Mouse (Mus musculus): ENCODE results near the gene Hist1h2bb. TPM values are rescaled to one million over a fixed set of nuclear protein-coding genes. Genes with fewer than 3 reads are reported as not detected.
"Not testable (repeated sequence)": the region's sequence is repeated elsewhere in the genome, so short reads cannot be mapped to it uniquely, and the experiment has no call there.

The Hist1h2bb gene
- polyA plus RNA-seq (2016; fragmentation: Nextera tagmentation; extraction: Ambion mirVana), result 3.5 and 3.7 TPM in 2 replicates

DNA sequence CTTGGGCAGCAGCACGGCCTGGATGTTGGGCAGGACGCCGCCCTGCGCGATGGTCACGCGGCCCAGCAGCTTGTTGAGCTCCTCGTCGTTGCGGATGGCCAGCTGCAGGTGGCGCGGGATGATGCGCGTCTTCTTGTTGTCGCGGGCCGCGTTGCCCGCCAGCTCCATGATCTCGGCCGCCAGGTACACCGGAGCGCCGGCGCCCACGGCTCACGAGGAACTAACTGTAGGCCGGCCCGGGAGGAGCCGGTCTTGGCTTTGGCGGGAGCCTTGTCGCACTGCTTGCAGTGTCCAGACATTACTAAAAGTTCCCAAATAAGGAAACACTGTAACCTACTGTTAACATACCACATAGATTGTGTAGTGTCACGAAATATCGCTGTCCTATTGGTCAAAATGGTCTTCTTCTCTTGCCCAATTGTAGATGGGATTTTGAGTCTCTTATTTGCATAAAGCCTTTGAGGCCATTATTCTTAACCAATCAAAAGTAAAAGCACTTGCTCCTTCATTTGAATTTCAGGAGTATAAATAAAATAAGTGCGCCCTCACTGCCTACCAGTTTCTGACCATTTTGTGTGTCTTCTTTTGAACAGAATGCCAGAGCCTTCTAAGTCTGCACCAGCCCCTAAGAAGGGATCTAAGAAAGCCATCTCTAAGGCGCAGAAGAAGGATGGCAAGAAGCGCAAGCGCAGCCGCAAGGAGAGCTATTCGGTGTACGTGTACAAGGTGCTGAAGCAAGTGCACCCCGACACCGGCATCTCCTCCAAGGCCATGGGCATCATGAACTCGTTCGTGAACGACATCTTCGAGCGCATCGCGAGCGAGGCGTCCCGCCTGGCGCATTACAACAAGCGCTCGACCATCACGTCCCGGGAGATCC, at the start of gene Hist1h2bb:
Hist1h2bb (plus strand) TSS at position 534 of the 880 bp plus-strand sequence.
- H3K9me3 ChIP-seq (replicated peaks); H3K27me3 ChIP-seq (ENCODE audit: low read depth, poor library complexity, severe bottlenecking); H3K36me3 ChIP-seq: not testable (repeated sequence)
- peak within 1 kb of the TSS; percentile 59 for H3K4me3 ChIP-seq
- peak within 1 kb of the TSS; percentile 98 for H3K27ac ChIP-seq
- peak; percentile 83 for DNase-seq (ENCODE audit: low spot score)
- H3K4me1 ChIP-seq, result peaks cover 21% of the 10 kb centered on the region
- under 1% methylated on average over 46 of the region's 58 CpGs for WGBS

DNA sequence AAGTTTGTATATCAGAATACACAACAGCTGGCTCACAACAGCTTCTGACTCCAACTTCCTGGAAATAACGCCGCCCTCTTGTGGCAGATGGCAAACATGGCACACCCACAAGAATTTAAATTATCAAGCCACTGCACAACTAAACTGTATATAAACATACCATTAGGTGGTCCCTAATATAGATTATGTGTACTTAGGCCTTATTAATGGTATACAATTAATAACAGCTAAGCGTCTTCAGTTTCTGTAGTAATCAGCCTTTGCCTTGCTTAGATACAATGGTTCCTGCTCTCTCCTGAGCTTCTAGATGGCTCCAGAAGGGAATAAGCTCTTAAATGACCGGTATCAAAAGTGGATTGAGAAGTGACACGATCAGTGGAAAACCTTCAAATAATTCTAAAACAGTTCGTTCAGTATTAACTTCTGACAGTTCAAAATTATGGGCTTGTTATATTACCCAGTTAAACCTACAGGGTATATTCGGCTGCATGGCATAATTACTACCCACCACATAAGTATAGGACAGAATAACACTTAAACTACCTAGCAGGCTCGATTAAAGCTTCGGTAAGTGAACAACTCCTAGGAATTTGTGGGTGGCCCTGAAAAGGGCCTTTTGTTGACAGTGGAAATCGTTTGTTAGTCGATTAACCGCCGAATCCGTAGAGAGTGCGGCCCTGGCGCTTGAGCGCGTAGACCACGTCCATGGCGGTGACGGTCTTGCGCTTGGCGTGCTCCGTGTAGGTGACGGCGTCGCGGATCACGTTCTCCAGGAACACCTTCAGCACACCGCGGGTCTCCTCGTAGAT, 48.8 kb upstream of the Hist1h2bb start:
- Histone ChIP-seq H3K27ac (peak overlapping the region; percentile 88), H3K36me3 (no peaks in the 10 kb centered on the region), H3K27me3 (ENCODE audit: low read depth, poor library complexity, severe bottlenecking) (no peaks in the 10 kb centered on the region), H3K9me3 (replicated peaks) (no peaks in the 10 kb centered on the region), H3K4me1 (peaks cover 25% of the 10 kb centered on the region), H3K4me3 (peak overlapping the region; percentile 56)
- DNase-seq (ENCODE audit: low spot score), result peak; percentile 74
- WGBS, result under 1% methylated on average over 21 of the region's 32 CpGs

DNA sequence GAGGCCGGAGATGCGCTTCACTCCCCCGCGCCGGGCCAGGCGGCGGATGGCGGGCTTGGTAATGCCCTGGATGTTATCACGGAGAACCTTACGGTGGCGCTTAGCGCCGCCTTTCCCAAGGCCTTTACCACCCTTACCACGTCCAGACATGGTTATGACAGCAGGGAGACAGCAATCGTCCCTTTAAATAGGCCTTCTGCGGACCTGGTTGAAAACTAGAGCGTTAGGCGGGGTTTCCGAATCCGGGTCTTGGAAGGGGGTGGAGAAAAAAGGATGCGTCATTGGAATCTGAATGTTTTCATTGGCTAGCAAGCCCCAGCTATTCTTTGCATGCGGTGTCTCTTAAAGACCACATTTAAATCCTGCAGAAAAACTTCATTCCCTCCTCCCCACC, 48.2 kb upstream of the Hist1h2bb start, which contains the start of gene Hist1h4c:
Hist1h4c (minus strand) TSS at position 155 of the 394 bp plus-strand sequence.
- DNase-seq (ENCODE audit: low spot score), result peak; percentile 98
- WGBS, result under 1% methylated on average over 22 of the region's 22 CpGs
- Histone ChIP-seq H3K27ac (peak within 1 kb of the TSS; percentile 88), H3K27me3 (ENCODE audit: low read depth, poor library complexity, severe bottlenecking) (no peaks in the 10 kb centered on the region), H3K36me3 (no peaks in the 10 kb centered on the region), H3K4me3 (peak within 1 kb of the TSS; percentile 56), H3K4me1 (peaks cover 25% of the 10 kb centered on the region), H3K9me3 (replicated peaks) (no peaks in the 10 kb centered on the region)

DNA sequence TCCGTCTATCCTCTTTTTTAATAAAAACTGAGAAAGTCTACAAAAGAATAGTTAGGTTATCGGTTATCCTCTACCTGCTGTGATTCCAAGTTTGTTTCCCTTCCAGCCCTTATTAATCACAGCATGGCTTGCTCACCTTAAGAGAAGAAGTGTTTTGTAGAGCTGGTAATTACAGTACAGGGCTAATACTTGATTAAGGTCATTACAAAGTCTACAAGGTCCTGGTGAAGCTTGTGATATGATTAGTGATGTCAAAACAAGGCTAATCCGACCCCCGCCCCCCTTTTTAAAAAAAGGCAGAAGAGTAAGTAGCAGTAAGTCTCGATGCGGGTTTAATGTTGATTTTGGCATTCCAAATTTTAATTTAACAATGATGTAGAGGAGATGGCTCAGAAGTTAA, 47.5 kb upstream of the Hist1h2bb start:
- Histone ChIP-seq H3K9me3 (replicated peaks) (no peaks in the 10 kb centered on the region), H3K4me1 (peaks cover 25% of the 10 kb centered on the region), H3K27me3 (ENCODE audit: low read depth, poor library complexity, severe bottlenecking) (no peaks in the 10 kb centered on the region), H3K4me3 (peak overlapping the region; percentile 56), H3K36me3 (no peaks in the 10 kb centered on the region), H3K27ac (peak overlapping the region; percentile 88)
- no peak for DNase-seq (ENCODE audit: low spot score)
- WGBS, result 81% methylated on average over 6 of the region's 6 CpGs

DNA sequence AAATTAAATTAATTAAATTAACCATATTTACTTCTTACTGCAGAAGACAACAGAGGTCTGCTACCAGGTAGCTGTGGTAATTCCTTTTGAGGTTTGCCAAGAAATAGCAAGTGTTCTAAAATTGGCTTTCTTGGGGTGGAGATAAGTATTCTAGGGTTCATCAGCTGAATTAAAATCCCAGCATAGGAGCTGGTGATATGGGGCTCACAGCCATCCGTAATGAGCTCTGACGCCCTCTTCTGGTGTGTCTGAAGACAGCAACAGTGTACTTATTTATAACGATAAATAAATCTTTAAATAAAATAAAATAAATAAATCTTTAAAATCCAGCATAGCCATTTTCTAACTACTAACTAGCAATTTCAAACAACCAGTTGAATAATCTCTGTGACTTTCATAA, 46.8 kb upstream of the Hist1h2bb start:
- DNase-seq (ENCODE audit: low spot score), result no peak
- Histone ChIP-seq H3K4me3 (no peak overlapping the region), H3K9me3 (replicated peaks) (no peaks in the 10 kb centered on the region), H3K36me3 (no peaks in the 10 kb centered on the region), H3K27ac (no peak overlapping the region), H3K27me3 (ENCODE audit: low read depth, poor library complexity, severe bottlenecking) (no peaks in the 10 kb centered on the region), H3K4me1 (peaks cover 25% of the 10 kb centered on the region)
- 75% methylated on average over 3 of the region's 3 CpGs for WGBS

DNA sequence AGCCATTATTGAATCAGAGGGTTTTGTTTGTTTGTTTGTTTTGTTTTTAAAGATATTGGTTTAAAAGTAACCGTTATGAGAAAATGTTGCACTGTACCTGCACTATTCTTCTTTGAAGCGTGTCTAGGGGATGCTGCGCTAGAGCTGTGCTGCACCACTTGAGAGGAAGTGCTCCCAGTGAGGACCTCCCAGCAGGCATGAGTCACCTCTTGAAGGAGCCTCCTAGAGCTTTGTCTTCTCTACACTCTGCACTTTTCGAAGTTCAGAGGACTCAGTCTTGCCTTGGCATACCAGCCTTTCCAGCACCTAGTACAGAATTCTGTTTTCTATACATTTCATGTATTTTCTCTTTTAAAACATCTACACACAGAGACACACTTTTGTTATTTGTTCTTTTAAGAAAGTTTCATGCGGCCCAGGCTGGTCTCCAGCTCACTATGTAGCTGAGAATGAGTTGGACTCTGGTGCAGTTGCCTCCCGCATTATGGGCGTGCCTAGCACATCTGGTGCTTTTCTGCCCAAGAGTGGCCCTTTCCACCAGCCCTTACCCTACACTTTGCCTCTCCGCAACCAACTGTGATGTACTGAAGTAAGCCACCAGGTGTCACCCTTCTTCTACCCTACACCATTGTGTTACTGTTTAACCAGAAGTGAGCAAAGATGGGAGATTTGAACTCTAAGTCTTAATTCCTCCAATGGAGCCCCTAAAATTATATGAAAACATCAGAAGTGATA, 45.6 kb upstream of the Hist1h2bb start:
- no peaks in the 10 kb centered on the region for H3K27me3 ChIP-seq (ENCODE audit: low read depth, poor library complexity, severe bottlenecking)
- no peaks in the 10 kb centered on the region for H3K9me3 ChIP-seq (replicated peaks)
- H3K4me1 ChIP-seq, result peaks cover 19% of the 10 kb centered on the region
- H3K4me3 ChIP-seq, result no peak overlapping the region; the same call in 1 of the 2 replicates
- H3K36me3 ChIP-seq, result no peaks in the 10 kb centered on the region
- H3K27ac ChIP-seq, result peak overlapping the region; percentile 66
- WGBS, result 36% methylated on average over 8 of the region's 8 CpGs
- peak; percentile 69 for DNase-seq (ENCODE audit: low spot score)

DNA sequence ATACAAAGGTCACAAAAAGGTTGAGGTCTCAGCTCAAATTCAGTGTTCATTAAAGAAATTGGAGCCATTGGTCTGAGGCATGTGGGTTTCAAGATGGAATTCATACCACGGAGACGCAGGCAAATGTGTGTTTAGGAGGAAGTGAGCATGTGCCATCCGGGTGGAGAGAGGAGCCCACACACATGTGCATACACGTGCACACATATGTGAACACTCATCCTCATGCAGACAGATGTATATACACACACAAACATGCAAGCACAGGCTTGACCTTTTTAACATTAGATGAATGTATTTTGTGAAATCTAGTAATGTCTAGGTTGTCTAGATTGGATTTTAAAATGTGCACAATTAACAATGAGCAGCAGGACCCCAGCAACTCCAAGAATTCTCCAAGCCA, 44.3 kb upstream of the Hist1h2bb start:
- no peaks in the 10 kb centered on the region for H3K27me3 ChIP-seq (ENCODE audit: low read depth, poor library complexity, severe bottlenecking)
- H3K9me3 ChIP-seq (replicated peaks), result no peaks in the 10 kb centered on the region
- H3K4me1 ChIP-seq, result peaks cover 16% of the 10 kb centered on the region
- no peak overlapping the region for H3K27ac ChIP-seq
- no peak overlapping the region for H3K4me3 ChIP-seq
- WGBS, result 86% methylated on average over 4 of the region's 4 CpGs
- no peaks in the 10 kb centered on the region for H3K36me3 ChIP-seq
- DNase-seq (ENCODE audit: low spot score), result no peak

DNA sequence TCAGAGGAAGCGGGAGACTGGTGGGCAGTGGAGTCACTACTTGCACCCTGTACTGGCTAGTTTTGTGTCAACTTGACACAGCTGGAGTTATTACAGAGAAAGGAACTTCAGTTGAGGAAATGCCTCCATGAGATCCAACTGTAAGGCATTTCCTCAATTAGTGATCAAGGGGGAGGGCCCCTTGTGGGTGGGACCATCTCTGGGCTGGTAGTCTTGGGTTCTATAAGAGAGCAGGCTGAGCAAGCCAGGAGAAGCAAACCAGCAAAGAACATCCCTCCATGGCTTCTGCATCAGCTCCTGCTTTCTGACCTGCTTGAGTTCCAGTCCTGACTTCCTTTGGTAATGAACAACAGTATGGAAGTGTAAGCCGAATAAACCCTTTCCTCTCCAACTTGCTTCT, 43.7 kb upstream of the Hist1h2bb start:
- 88% methylated on average over 2 of the region's 2 CpGs for WGBS
- not testable (repeated sequence) for DNase-seq (ENCODE audit: low spot score); H3K27ac ChIP-seq; H3K27me3 ChIP-seq (ENCODE audit: low read depth, poor library complexity, severe bottlenecking); H3K9me3 ChIP-seq (replicated peaks); H3K4me3 ChIP-seq; H3K36me3 ChIP-seq
- H3K4me1 ChIP-seq, result peaks cover 16% of the 10 kb centered on the region

DNA sequence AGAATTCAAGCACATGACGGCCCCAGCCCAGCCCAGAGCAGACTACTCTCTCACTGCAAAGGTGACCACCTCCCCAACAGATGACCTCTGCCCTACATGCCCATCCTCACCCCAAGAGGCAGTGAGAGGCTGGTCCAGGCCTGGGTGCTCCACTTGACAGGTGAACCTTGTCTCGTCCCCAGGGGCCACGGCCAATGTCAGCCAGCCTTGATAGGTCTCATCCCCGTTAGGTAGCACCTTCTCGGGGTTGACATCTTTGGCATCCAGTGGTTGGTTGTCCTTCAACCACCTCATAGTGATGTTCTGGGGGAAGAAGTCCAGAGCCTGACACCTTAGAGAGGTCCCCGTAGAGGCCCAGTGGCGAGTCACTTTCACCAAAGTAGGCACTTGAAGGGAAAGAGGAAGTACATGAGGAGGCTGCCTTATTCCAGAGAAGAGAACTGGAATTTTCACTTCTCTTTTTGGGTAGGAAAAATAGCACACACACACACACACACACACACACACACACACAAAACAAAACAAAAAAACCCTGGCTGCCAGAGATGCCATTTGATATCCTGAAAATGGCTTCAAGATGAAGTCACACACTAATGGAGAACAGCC, 40.7 kb upstream of the Hist1h2bb start:
- Histone ChIP-seq H3K9me3 (replicated peaks) (no peaks in the 10 kb centered on the region), H3K4me1 (peaks cover 33% of the 10 kb centered on the region), H3K4me3 (no peak overlapping the region), H3K27ac (no peak overlapping the region; the same call in 1 of the 2 replicates), H3K36me3 (no peaks in the 10 kb centered on the region), H3K27me3 (ENCODE audit: low read depth, poor library complexity, severe bottlenecking) (no peaks in the 10 kb centered on the region)
- 93% methylated on average over 7 of the region's 7 CpGs for WGBS
- no peak for DNase-seq (ENCODE audit: low spot score)

DNA sequence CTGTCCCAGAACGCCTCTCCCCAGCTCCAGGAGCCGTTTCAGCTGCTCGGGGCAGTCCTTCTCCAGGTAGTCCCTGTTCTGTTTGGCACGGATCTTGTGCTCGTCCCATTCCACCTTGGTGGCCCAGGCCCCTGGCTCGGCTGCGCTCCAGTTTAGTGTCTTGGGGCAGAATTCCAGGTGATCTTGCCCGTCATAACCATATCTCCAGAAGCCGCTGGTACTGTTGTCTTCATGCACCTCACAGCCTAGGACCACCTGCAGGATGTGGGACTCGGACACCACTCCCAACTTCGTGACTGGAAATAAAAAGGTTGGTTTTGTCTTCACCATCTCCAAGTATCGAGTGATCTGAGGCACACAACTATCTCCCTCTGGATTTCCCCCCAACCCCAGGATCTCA, 39.8 kb upstream of the Hist1h2bb start:
- Histone ChIP-seq H3K27ac (no peak overlapping the region), H3K27me3 (ENCODE audit: low read depth, poor library complexity, severe bottlenecking) (no peaks in the 10 kb centered on the region), H3K9me3 (replicated peaks) (no peaks in the 10 kb centered on the region), H3K4me1 (peaks cover 28% of the 10 kb centered on the region), H3K36me3 (no peaks in the 10 kb centered on the region), H3K4me3 (no peak overlapping the region)
- WGBS, result 94% methylated on average over 12 of the region's 12 CpGs
- peak; percentile 21 for DNase-seq (ENCODE audit: low spot score)

DNA sequence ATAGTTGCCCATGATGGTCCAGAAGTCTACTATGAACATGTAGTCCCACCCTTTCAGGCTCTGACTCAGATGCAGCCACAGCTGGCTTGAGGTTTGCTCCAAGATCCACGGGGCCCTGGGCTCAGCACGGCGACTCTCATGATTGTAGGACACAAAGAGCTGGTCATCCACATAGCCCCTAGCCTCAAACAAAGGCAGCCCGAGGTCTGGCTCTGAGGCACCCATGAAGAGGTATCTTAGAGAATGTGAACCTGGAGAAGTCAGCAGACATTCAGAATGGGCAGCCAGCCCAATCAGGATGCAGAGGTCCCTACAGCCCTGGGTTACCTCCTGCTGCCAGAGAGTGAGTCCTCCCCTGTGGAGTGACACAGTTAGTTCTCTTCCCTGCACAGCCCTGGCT, 38.5 kb upstream of the Hist1h2bb start:
- H3K27ac ChIP-seq, result peak overlapping the region; percentile 56
- H3K36me3 ChIP-seq, result no peaks in the 10 kb centered on the region
- DNase-seq (ENCODE audit: low spot score), result peak; percentile 28
- peaks cover 28% of the 10 kb centered on the region for H3K4me1 ChIP-seq
- H3K4me3 ChIP-seq, result no peak overlapping the region
- no peaks in the 10 kb centered on the region for H3K27me3 ChIP-seq (ENCODE audit: low read depth, poor library complexity, severe bottlenecking)
- no peaks in the 10 kb centered on the region for H3K9me3 ChIP-seq (replicated peaks)
- WGBS, result 91% methylated on average over 4 of the region's 4 CpGs

DNA sequence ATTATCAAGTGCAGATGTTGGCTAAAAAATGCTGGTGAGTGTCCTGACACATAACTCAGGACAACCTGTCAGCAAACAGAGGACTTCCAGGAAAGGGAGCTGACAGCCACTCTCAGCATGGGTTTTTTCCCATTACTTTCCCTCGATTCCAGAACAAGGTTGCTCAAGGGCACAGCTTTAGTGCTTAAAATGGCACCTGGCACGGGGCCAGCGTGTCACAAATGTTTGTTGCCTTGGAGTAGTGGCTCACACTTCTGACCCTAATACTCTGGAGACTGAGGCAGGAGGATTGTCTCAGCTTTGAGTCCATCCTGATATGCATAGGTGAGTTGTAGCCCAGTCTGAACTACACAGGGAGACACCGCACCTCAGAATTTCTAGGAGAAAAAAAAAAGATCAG, 37.9 kb upstream of the Hist1h2bb start:
- H3K27ac ChIP-seq, result peak overlapping the region; percentile 56
- peaks cover 28% of the 10 kb centered on the region for H3K4me1 ChIP-seq
- H3K27me3 ChIP-seq (ENCODE audit: low read depth, poor library complexity, severe bottlenecking), result no peaks in the 10 kb centered on the region
- no peaks in the 10 kb centered on the region for H3K9me3 ChIP-seq (replicated peaks)
- H3K4me3 ChIP-seq, result no peak overlapping the region
- no peaks in the 10 kb centered on the region for H3K36me3 ChIP-seq
- DNase-seq (ENCODE audit: low spot score), result peak; percentile 29
- WGBS, result 65% methylated on average over 4 of the region's 4 CpGs
